Mouse (Mus musculus) stomach, postnatal 0 days (tissue): Measurements from ENCODE around the gene AC109138.7. TPM values are rescaled to one million over a fixed set of nuclear protein-coding genes. Genes with fewer than 3 reads are reported as not detected.

Experiments used
- ATAC-seq: fragments of 200-750 bp; cut with Nextera tagmentation; 2 replicates; pipeline ENCODE4 v1.8.0; 2017; ENCODE audit not compliant: low FRiP score, low TSS enrichment
- DNase-seq: peaks from one replicate; pipeline ENCODE4 v3.0.0-alpha.2; 2016; ENCODE audit warnings: low spot score
- H3K27ac ChIP-seq: fragments of 300-500 bp; sonication (generic); replicated peaks from 2 replicates; pipeline ENCODE4 v1.5.1; 2014; ENCODE audit warnings: mild to moderate bottlenecking, control low read depth
- H3K27me3 ChIP-seq: fragments of 300-500 bp; sonication (generic); 2 replicates; pipeline ENCODE4 v1.6.1; 2014; ENCODE audit warnings: low read length; ENCODE audit not compliant: control insufficient read depth, insufficient read depth
- H3K36me3 ChIP-seq: fragments of 300-500 bp; sonication (generic); 2 replicates; pipeline ENCODE4 v1.6.1; 2014; ENCODE audit warnings: low read length, mixed read lengths; ENCODE audit not compliant: control insufficient read depth, insufficient read depth
- H3K4me1 ChIP-seq: fragments of 300-500 bp; sonication (generic); replicated peaks from 2 replicates; pipeline ENCODE4 v1.6.1; 2014; ENCODE audit warnings: antibody characterized with exemption; ENCODE audit not compliant: control insufficient read depth, insufficient read depth
- H3K4me2 ChIP-seq: fragments of 300-500 bp; sonication (generic); replicated peaks from 2 replicates; pipeline ENCODE4 v1.6.1; 2014; ENCODE audit warnings: low read depth, mild to moderate bottlenecking, control low read depth, moderate library complexity
- H3K4me3 ChIP-seq: fragments of 300-500 bp; sonication (generic); 2 replicates; pipeline ENCODE4 v1.5.1; 2014; ENCODE audit warnings: low read depth, low read length, control low read depth
- H3K9ac ChIP-seq: fragments of 300-500 bp; sonication (generic); 2 replicates; pipeline ENCODE4 v1.6.1; 2014; ENCODE audit warnings: mild to moderate bottlenecking, low read length, control low read depth, mixed read lengths
- H3K9me3 ChIP-seq: fragments of 300-500 bp; sonication (generic); 2 replicates; pipeline ENCODE4 v1.6.1; 2016; ENCODE audit warnings: low read length; ENCODE audit not compliant: control insufficient read depth
- CTCF ChIP-seq: IDR thresholded peaks from 2 replicates; pipeline ENCODE4 v1.5.1; 2016; ENCODE audit warnings: antibody characterized with exemption, low read depth, mild to moderate bottlenecking, moderate library complexity
- EP300 ChIP-seq: optimal IDR thresholded peaks from 2 replicates; pipeline ENCODE3; 2016; ENCODE audit warnings: antibody characterized with exemption
- WGBS: fragments of 180-500 bp; shearing (Covaris S2); extraction: QIAGEN DNeasy Blood & Tissue Kit; methylation state at CpG from one replicate; pipeline ENCODE4 v1.1.7; 2014; 5-methylcytosine and 5-hydroxymethylcytosine counted together
- polyA plus RNA-seq: library from polyadenylated mRNA; unstranded; fragments of >200 nt; fragmentation: Nextera tagmentation; extraction: Ambion mirVana; gene quantifications from 2 replicates; pipeline ENCODE4 v1.2.1, GENCODE M21; 2015

The AC109138.7 gene
- polyA plus RNA-seq, 1 experiment from 2014 or later: not detected

GRCm38 (mm10) chr19:4190831-4191334, 23.3 kb upstream of the AC109138.7 start, which contains the start of gene Tbc1d10c:
Gene Tbc1d10c, minus strand, starts transcription at chr19:4191284.
- ATAC-seq (no peak), DNase-seq (no peak)
- Histone ChIP-seq H3K9me3 (no peaks in the 10 kb centered on the region), H3K4me2 (peak within 1 kb of the TSS; percentile 85), H3K27me3 (no peaks in the 10 kb centered on the region), H3K36me3 (peaks cover 15% of the 10 kb centered on the region), H3K4me1 (peaks cover 3% of the 10 kb centered on the region), H3K9ac (peak within 1 kb of the TSS; percentile 98), H3K27ac (peak within 1 kb of the TSS; percentile 98), H3K4me3 (peak within 1 kb of the TSS; percentile 84)
- WGBS: 51% methylated on average over 4 of the region's 4 CpGs
- TF ChIP-seq CTCF: no peak
- no peak for TF ChIP-seq EP300

DNA sequence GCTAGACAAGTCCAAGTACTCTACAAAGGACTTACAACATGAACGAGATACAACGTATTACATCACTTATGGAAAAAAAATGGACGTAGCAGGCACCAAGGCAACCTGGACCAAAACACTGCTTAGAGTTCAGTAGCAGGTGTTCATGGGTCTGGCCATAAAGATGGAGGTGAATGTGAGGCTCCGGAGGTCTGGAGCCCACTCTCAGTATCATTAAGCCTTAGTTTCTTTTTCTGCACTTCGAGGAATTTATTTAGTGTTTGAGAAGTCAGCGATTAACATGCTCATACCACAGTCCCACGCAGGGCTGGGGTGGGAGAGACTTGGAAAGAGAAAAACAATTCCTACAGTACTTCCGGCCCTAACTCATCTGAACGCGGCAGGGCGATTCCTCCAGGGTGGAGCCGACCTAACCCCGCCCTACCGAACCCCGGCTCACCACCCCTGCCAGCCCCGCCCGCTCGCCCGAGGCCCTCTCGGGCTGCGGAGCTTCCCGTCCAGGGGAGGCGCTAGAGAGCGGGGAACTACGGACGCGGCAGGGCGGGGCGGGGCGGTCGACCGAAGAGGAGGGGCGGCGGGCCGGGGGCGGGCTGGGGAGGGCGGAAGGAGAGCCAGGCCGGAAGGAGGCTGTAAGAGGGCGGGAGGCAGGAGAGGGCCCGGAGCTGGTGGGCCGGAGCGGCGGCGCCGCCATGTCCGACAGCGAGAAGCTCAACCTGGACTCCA, 22.5 kb upstream of the AC109138.7 start, which contains the start of gene Ppp1ca:
TSS of gene Ppp1ca (plus strand) at position 538 of the 723 bp plus-strand sequence.
- peak within 1 kb of the TSS; percentile 84 for H3K4me3 ChIP-seq
- peak; percentile 95 for ATAC-seq

DNA sequence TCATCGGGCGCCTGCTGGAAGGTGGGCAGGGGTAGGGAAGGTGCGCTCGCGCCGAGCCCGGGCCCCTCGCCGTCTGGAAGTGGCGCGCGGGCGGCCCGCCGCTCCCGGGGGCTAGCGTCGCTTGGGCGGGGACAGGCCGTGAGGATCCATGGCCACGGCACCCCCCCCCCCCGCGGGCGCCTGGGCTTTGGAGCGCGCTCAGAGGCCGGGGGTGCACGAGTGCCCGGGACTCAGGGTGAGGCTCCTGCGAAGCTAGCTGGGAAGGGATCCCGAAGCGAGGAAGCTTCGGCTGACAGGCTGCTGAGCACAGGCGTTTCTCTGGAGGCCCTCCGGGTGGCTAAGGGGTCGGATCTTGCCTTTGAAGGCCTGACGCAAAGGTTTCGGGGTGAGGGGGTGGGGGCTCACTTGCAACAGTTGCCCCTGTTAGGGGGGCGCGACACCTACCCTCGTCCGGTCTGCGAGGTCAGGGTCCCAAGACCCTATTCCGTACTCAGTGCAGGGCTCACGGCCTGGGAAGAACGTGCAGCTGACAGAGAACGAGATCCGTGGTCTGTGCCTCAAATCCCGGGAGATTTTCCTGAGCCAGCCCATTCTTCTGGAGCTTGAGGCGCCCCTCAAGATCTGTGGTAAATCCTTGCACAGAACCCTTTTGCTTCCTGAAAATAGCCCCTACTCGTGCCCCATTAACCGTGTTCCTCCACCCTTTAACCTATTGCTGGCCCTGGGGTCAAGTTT, 21.7 kb upstream of the AC109138.7 start:
- peak; percentile 44 for ATAC-seq
- TF ChIP-seq EP300 (no peak), CTCF (no peak)
- Histone ChIP-seq H3K36me3 (peaks cover 23% of the 10 kb centered on the region), H3K4me1 (peaks cover 3% of the 10 kb centered on the region), H3K27me3 (no peaks in the 10 kb centered on the region), H3K4me2 (peak overlapping the region; percentile 85), H3K9ac (peak overlapping the region; percentile 98), H3K27ac (peak overlapping the region; percentile 98), H3K4me3 (peak overlapping the region; percentile 84), H3K9me3 (no peaks in the 10 kb centered on the region)
- no peak for DNase-seq
- under 1% methylated on average over 47 of the region's 52 CpGs for WGBS

More for the DNA sequence above, 22.5 kb upstream of the AC109138.7 start, which contains the start of gene Ppp1ca:
- WGBS: 3% methylated on average over 41 of the region's 47 CpGs
- H3K36me3 ChIP-seq: peaks cover 20% of the 10 kb centered on the region
- TF ChIP-seq CTCF: peak; percentile 87
- TF ChIP-seq EP300: no peak
- peak within 1 kb of the TSS; percentile 85 for H3K4me2 ChIP-seq
- peaks cover 3% of the 10 kb centered on the region for H3K4me1 ChIP-seq
- no peaks in the 10 kb centered on the region for H3K9me3 ChIP-seq
- H3K27me3 ChIP-seq: no peaks in the 10 kb centered on the region
- H3K27ac ChIP-seq: peak within 1 kb of the TSS; percentile 98
- H3K9ac ChIP-seq: peak within 1 kb of the TSS; percentile 98
- DNase-seq: peak; percentile 99

GRCm38 (mm10) chr19:4193129-4193528, 21.0 kb upstream of the AC109138.7 start:
- peaks cover 23% of the 10 kb centered on the region for H3K36me3 ChIP-seq
- no peak for ATAC-seq
- no peak for TF ChIP-seq CTCF
- no peak for TF ChIP-seq EP300
- H3K27me3 ChIP-seq: no peaks in the 10 kb centered on the region
- peak overlapping the region; percentile 84 for H3K4me3 ChIP-seq
- peak overlapping the region; percentile 98 for H3K9ac ChIP-seq
- peaks cover 3% of the 10 kb centered on the region for H3K4me1 ChIP-seq
- WGBS: 48% methylated on average over 6 of the region's 6 CpGs
- no peak for DNase-seq
- no peak overlapping the region for H3K27ac ChIP-seq
- H3K4me2 ChIP-seq: peak overlapping the region; percentile 85
- no peaks in the 10 kb centered on the region for H3K9me3 ChIP-seq

- DNase-seq: no peak
- H3K4me2 ChIP-seq: no peak overlapping the region
- peaks cover 3% of the 10 kb centered on the region for H3K4me1 ChIP-seq
- no peak overlapping the region for H3K27ac ChIP-seq
- H3K9me3 ChIP-seq: no peaks in the 10 kb centered on the region
- TF ChIP-seq CTCF (no peak), EP300 (no peak)
- H3K4me3 ChIP-seq: no peak overlapping the region
- ATAC-seq: no peak
- no peak overlapping the region for H3K9ac ChIP-seq
- H3K27me3 ChIP-seq: no peaks in the 10 kb centered on the region
- 80% methylated on average over 8 of the region's 8 CpGs for WGBS
- peaks cover 23% of the 10 kb centered on the region for H3K36me3 ChIP-seq
Measured at GRCm38 (mm10) chr19:4194021-4194724, 20.0 kb upstream of the AC109138.7 start.
